Mouse (Mus musculus) adrenal gland, postnatal 36 days (tissue): ENCODE data around the gene Celf6. TPM values are rescaled to one million over a fixed set of nuclear protein-coding genes. Genes with fewer than 3 reads are reported as not detected.

Experiments
- DNase-seq, 2 experiments: peaks; one replicate each; pipeline ENCODE4 v3.0.0; 2021; ENCODE audit warnings: mixed read lengths in 1 of 2
- long read RNA-seq, 2 experiments: library from polyadenylated mRNA; stranded (forward); transcript quantifications; one replicate each; pipeline ENCODE4 v2.0.0; 2021; ENCODE audit warnings: borderline sequencing depth in 2 of 2
- total RNA-seq, 2 experiments: library from RNA; stranded (reverse); gene quantifications; 2 replicates each; pipeline ENCODE4 v1.2.3; 2021

The Celf6 gene
- 1 to 10 TPM; 3.6 to 4.4 TPM for total RNA-seq
- long read RNA-seq, experiment 1, transcript Celf6-201 (12 exons, 2,765 nt): major isoform, 9 of 15 reads
- long read RNA-seq, experiment 1, partial matches to known transcripts: 0 of 15 reads
- long read RNA-seq, experiment 1, other reads (novel, unspliced or antisense): 6 of 15 reads
- long read RNA-seq, experiment 2, transcript Celf6-201 (12 exons, 2,765 nt): major isoform, 5 of 8 reads
- long read RNA-seq, experiment 2, partial matches to known transcripts: 0 of 8 reads
- long read RNA-seq, experiment 2, other reads (novel, unspliced or antisense): 3 of 8 reads

- peak; percentile 89 to 93 for DNase-seq
Observed at GRCm38 (mm10) chr9:59577844-59578504, at the start of gene Celf6. Gene Celf6 (plus strand): TSS chr9:59577917.

GRCm38 (mm10) chr9:59528274-59528673 lies 49.4 kb upstream of the Celf6 start:
- no peak for DNase-seq

GRCm38 (mm10) chr9:59531645-59532044 lies 46.1 kb upstream of the Celf6 start:
- DNase-seq: no peak

- no peak for DNase-seq
Observed at GRCm38 (mm10) chr9:59533422-59533821, 44.3 kb upstream of the Celf6 start.

GRCm38 (mm10) chr9:59533889-59534288 lies 43.8 kb upstream of the Celf6 start:
- DNase-seq: peak; percentile 79 to 80

GRCm38 (mm10) chr9:59537651-59538050 lies 40.1 kb upstream of the Celf6 start:
- peak; percentile 76 to 80 for DNase-seq

GRCm38 (mm10) chr9:59539441-59540137 lies 38.1 kb upstream of the Celf6 start, which contains the start of the genes Hexa and Tmem202:
Gene Hexa (plus strand): TSS chr9:59539540.
Gene Tmem202 (minus strand): TSS chr9:59539847.
- peak; percentile 90 to 91 for DNase-seq

GRCm38 (mm10) chr9:59541617-59542016 lies 36.1 kb upstream of the Celf6 start:
- no peak for DNase-seq

GRCm38 (mm10) chr9:59542766-59543324 lies 34.9 kb upstream of the Celf6 start:
- no peak for DNase-seq

- DNase-seq: no peak
Observed at GRCm38 (mm10) chr9:59544739-59545138, 33.0 kb upstream of the Celf6 start.

GRCm38 (mm10) chr9:59547869-59548268 lies 29.8 kb upstream of the Celf6 start:
- no peak for DNase-seq

- DNase-seq: no peak
Observed at GRCm38 (mm10) chr9:59548961-59549487, 28.7 kb upstream of the Celf6 start.

- DNase-seq: no peak
Observed at GRCm38 (mm10) chr9:59550077-59550476, 27.6 kb upstream of the Celf6 start.

- DNase-seq: no peak
Observed at GRCm38 (mm10) chr9:59551017-59551416, 26.7 kb upstream of the Celf6 start.

- DNase-seq: peak; percentile 45 to 69
Observed at GRCm38 (mm10) chr9:59551620-59552031, 26.1 kb upstream of the Celf6 start.

- DNase-seq: no peak
Observed at GRCm38 (mm10) chr9:59552610-59553009, 25.1 kb upstream of the Celf6 start.

- DNase-seq: no peak
Observed at GRCm38 (mm10) chr9:59553719-59554118, 24.0 kb upstream of the Celf6 start.

GRCm38 (mm10) chr9:59565600-59565999 lies 12.1 kb upstream of the Celf6 start:
- DNase-seq: peak; percentile 90 to 93

- peak; percentile 65 to 82 for DNase-seq
Observed at GRCm38 (mm10) chr9:59567111-59567510, 10.6 kb upstream of the Celf6 start.

- no peak for DNase-seq
Observed at GRCm38 (mm10) chr9:59571852-59572251, 5.9 kb upstream of the Celf6 start.

- no peak for DNase-seq
Observed at GRCm38 (mm10) chr9:59577401-59577800, 316 bp upstream of the Celf6 start.

- peak in 1 of 2 experiments; percentile 12 for DNase-seq
Observed at GRCm38 (mm10) chr9:59578505-59578867, 769 bp downstream of the Celf6 start.
